Mouse (Mus musculus) CH12.LX (cell line): ENCODE results near the gene Pgf. TPM values are rescaled to one million over a fixed set of nuclear protein-coding genes. Genes with fewer than 3 reads are reported as not detected.
A peak's percentile ranks its signal among the peaks of the same experiment; 100 is the strongest.

Experiments
- DNase-seq: peaks from one replicate; pipeline ENCODE4 v3.0.0-alpha.2; 2013; ENCODE audit errors: extremely low read depth
- H3K27ac ChIP-seq: 2 replicates; pipeline ENCODE4 v1.5.1; 2012; ENCODE audit warnings: low read depth, mild to moderate bottlenecking, control low read depth, moderate library complexity; ENCODE audit not compliant: insufficient read depth
- H3K27me3 ChIP-seq: replicated peaks from 2 replicates; pipeline ENCODE3; 2012; ENCODE audit warnings: inconsistent platforms
- H3K36me3 ChIP-seq, 2 experiments: replicated peaks in 1 of 2; 2 replicates each; pipeline versions ENCODE3 to v1.6.1; 2012; ENCODE audit warnings: inconsistent platforms in 1 of 2, low read length in 1 of 2, mild to moderate bottlenecking in 1 of 2, mixed read lengths in 1 of 2, moderate library complexity in 1 of 2; ENCODE audit not compliant: control insufficient read depth in 1 of 2, insufficient read depth in 1 of 2
- H3K4me1 ChIP-seq, 2 experiments: 2 replicates each; pipeline ENCODE4 v1.6.1; 2012; ENCODE audit warnings: inconsistent platforms in 1 of 2, moderate library complexity in 1 of 2; ENCODE audit not compliant: insufficient read depth in 2 of 2, control insufficient read depth in 1 of 2
- H3K4me2 ChIP-seq: 2 replicates; pipeline ENCODE4 v1.6.1; 2012; ENCODE audit warnings: low read depth, mild to moderate bottlenecking, control low read depth; ENCODE audit not compliant: poor library complexity, insufficient read depth, severe bottlenecking
- H3K4me3 ChIP-seq, 3 experiments: fragments of 150-350 bp in 1 of 3; sonication (generic) in 1 of 3; replicated peaks in 1 of 3; 2 replicates each; pipeline versions ENCODE3 to v1.5.1; 2011 to 2012; ENCODE audit warnings: low read depth in 2 of 3, low read length in 2 of 3, mild to moderate bottlenecking in 2 of 3, moderate library complexity in 2 of 3, control low read depth in 1 of 3, improper control_type of control experiment in 1 of 3, inconsistent platforms in 1 of 3, mixed read lengths in 1 of 3; ENCODE audit not compliant: poor library complexity in 1 of 3
- H3K79me2 ChIP-seq: replicated peaks from 2 replicates; pipeline ENCODE4 v1.6.1; 2012; ENCODE audit warnings: mild to moderate bottlenecking, moderate library complexity; ENCODE audit not compliant: control insufficient read depth, poor library complexity, insufficient read depth, severe bottlenecking; ENCODE audit errors: extremely low read depth
- H3K9ac ChIP-seq: 2 replicates; pipeline ENCODE4 v1.6.1; 2012; ENCODE audit warnings: low read depth, mild to moderate bottlenecking, control low read depth, moderate library complexity; ENCODE audit not compliant: insufficient read depth
- H3K9me3 ChIP-seq: replicated peaks from 2 replicates; pipeline ENCODE3; 2012; ENCODE audit warnings: low read length, inconsistent platforms, mixed read lengths
- BHLHE40 ChIP-seq: IDR thresholded peaks from 2 replicates; pipeline ENCODE4 v1.6.1; 2011; ENCODE audit warnings: mild to moderate bottlenecking, low read depth, low read length, improper control_type of control experiment
- CHD1 ChIP-seq: IDR thresholded peaks from 2 replicates; pipeline ENCODE4 v1.6.1; 2012; ENCODE audit warnings: low read depth, low read length, improper control_type of control experiment, inconsistent platforms
- CHD2 ChIP-seq: IDR thresholded peaks from 2 replicates; pipeline ENCODE4 v1.6.1; 2011; ENCODE audit warnings: low read length, improper control_type of control experiment
- CTCF ChIP-seq, 2 experiments: IDR thresholded peaks in 1 of 2; conservative IDR thresholded peaks in 1 of 2; 2 replicates each; pipeline ENCODE4 v1.5.1; 2011 to 2012; ENCODE audit warnings: low read depth in 2 of 2, low read length in 2 of 2, improper control_type of control experiment in 1 of 2, inconsistent platforms in 1 of 2, mild to moderate bottlenecking in 1 of 2, moderate library complexity in 1 of 2
- E2F4 ChIP-seq: IDR thresholded peaks from 2 replicates; pipeline ENCODE4 v1.6.1; 2011; ENCODE audit warnings: low read depth, low read length, improper control_type of control experiment; ENCODE audit not compliant: insufficient replicate concordance
- ELF1 ChIP-seq: IDR thresholded peaks from 2 replicates; pipeline ENCODE4 v1.6.1; 2014; ENCODE audit warnings: low read depth, mild to moderate bottlenecking, inconsistent platforms, low read length, improper control_type of control experiment
- EP300 ChIP-seq: IDR thresholded peaks from 2 replicates; pipeline ENCODE4 v1.6.1; 2011; ENCODE audit warnings: low read length, improper control_type of control experiment
- ETS1 ChIP-seq: conservative IDR thresholded peaks from 2 replicates; pipeline ENCODE4 v1.6.1; 2012; ENCODE audit warnings: low read depth, mild to moderate bottlenecking, inconsistent platforms, low read length, improper control_type of control experiment, moderate library complexity
- GABPA ChIP-seq: IDR thresholded peaks from 2 replicates; pipeline ENCODE4 v1.6.1; 2012; ENCODE audit warnings: low read depth, low read length, improper control_type of control experiment, inconsistent platforms; ENCODE audit not compliant: insufficient replicate concordance
- HCFC1 ChIP-seq: IDR thresholded peaks from 2 replicates; pipeline ENCODE4 v1.6.1; 2012; ENCODE audit warnings: low read depth, mild to moderate bottlenecking, inconsistent platforms, low read length, improper control_type of control experiment
- IRF4 ChIP-seq: IDR thresholded peaks from 2 replicates; pipeline ENCODE4 v1.6.1; 2014; ENCODE audit warnings: low read depth, mild to moderate bottlenecking, inconsistent platforms, low read length, improper control_type of control experiment
- JUN ChIP-seq: IDR thresholded peaks from 2 replicates; pipeline ENCODE4 v1.6.1; 2011; ENCODE audit warnings: low read depth, mild to moderate bottlenecking, low read length, improper control_type of control experiment, moderate library complexity; ENCODE audit not compliant: insufficient read depth
- JUND ChIP-seq: conservative IDR thresholded peaks from 2 replicates; pipeline ENCODE4 v1.6.1; 2011; ENCODE audit warnings: low read depth, low read length, improper control_type of control experiment
- MAFK ChIP-seq: IDR thresholded peaks from 2 replicates; pipeline ENCODE4 v1.6.1; 2011; ENCODE audit warnings: low read length, improper control_type of control experiment; ENCODE audit not compliant: insufficient replicate concordance
- MAX ChIP-seq: IDR thresholded peaks from 2 replicates; pipeline ENCODE4 v1.6.1; 2011; ENCODE audit warnings: low read length, improper control_type of control experiment
- MAZ ChIP-seq: IDR thresholded peaks from 2 replicates; pipeline ENCODE4 v1.6.1; 2012; ENCODE audit warnings: low read depth, mild to moderate bottlenecking, inconsistent platforms, low read length, improper control_type of control experiment, moderate library complexity
- MEF2A ChIP-seq: IDR thresholded peaks from 2 replicates; pipeline ENCODE4 v1.6.1; 2014; ENCODE audit warnings: low read depth, mild to moderate bottlenecking, inconsistent platforms, low read length, improper control_type of control experiment, borderline replicate concordance
- MYC ChIP-seq: IDR thresholded peaks from 2 replicates; pipeline ENCODE4 v1.6.1; 2011; ENCODE audit warnings: low read depth, mild to moderate bottlenecking, improper control_type of control experiment, low read length
- NELFE ChIP-seq: IDR thresholded peaks from 2 replicates; pipeline ENCODE4 v1.6.1; 2011; ENCODE audit warnings: low read depth, low read length, improper control_type of control experiment
- NRF1 ChIP-seq: IDR thresholded peaks from 2 replicates; pipeline ENCODE4 v1.6.1; 2014; ENCODE audit warnings: low read depth, mild to moderate bottlenecking, inconsistent platforms, low read length, improper control_type of control experiment, moderate library complexity
- PAX5 ChIP-seq: IDR thresholded peaks from 2 replicates; pipeline ENCODE4 v1.6.1; 2012; ENCODE audit warnings: low read length, inconsistent platforms, mixed read lengths
- POLR2A ChIP-seq: IDR thresholded peaks from 2 replicates; pipeline ENCODE4 v1.6.1; 2011; ENCODE audit warnings: low read depth, mild to moderate bottlenecking, improper control_type of control experiment, low read length
- POLR2AphosphoS2 ChIP-seq: IDR thresholded peaks from 2 replicates; pipeline ENCODE4 v1.6.1; 2011; ENCODE audit warnings: low read depth, low read length, improper control_type of control experiment
- RCOR1 ChIP-seq: conservative IDR thresholded peaks from 2 replicates; pipeline ENCODE4 v1.6.1; 2012; ENCODE audit warnings: low read depth, mild to moderate bottlenecking, inconsistent platforms, low read length, improper control_type of control experiment
- SIN3A ChIP-seq: IDR thresholded peaks from 2 replicates; pipeline ENCODE4 v1.6.1; 2012; ENCODE audit warnings: low read length, improper control_type of control experiment, inconsistent platforms
- TBP ChIP-seq: conservative IDR thresholded peaks from 2 replicates; pipeline ENCODE4 v1.6.1; 2011; ENCODE audit warnings: low read depth, low read length, improper control_type of control experiment
- TCF12 ChIP-seq: IDR thresholded peaks from 2 replicates; pipeline ENCODE4 v1.6.1; 2014; ENCODE audit warnings: low read depth, mild to moderate bottlenecking, inconsistent platforms, low read length, improper control_type of control experiment
- UBTF ChIP-seq: IDR thresholded peaks from 2 replicates; pipeline ENCODE4 v1.6.1; 2012; ENCODE audit warnings: low read depth, mild to moderate bottlenecking, inconsistent platforms, low read length, improper control_type of control experiment, moderate library complexity
- USF1 ChIP-seq: IDR thresholded peaks from 2 replicates; pipeline ENCODE4 v1.6.1; 2014; ENCODE audit warnings: low read depth, mild to moderate bottlenecking, inconsistent platforms, low read length, improper control_type of control experiment
- USF2 ChIP-seq: conservative IDR thresholded peaks from 2 replicates; pipeline ENCODE4 v1.6.1; 2011; ENCODE audit warnings: low read depth, low read length, improper control_type of control experiment
- ZKSCAN1 ChIP-seq: IDR thresholded peaks from 2 replicates; pipeline ENCODE4 v1.6.1; 2012; ENCODE audit warnings: low read depth, inconsistent platforms, low read length, improper control_type of control experiment, borderline replicate concordance
- ZNF384 ChIP-seq: IDR thresholded peaks from 2 replicates; pipeline ENCODE4 v1.6.1; 2012; ENCODE audit warnings: low read depth, low read length, improper control_type of control experiment, inconsistent platforms
- dilution Hi-C: fragments of 300-500 bp; cut with MboI; formaldehyde crosslinking; loops from 2 replicates; pipeline ENCODE4 v1.14.3; 2020; ENCODE audit warnings: low sequenced_read_pairs; ENCODE audit not compliant: extremely low pct_unique_long_range_greater_than_20kb, extremely low pct_ligation_motif_present
- in situ Hi-C: fragments of 300-500 bp; cut with MboI; formaldehyde crosslinking; loops from 3 replicates; pipeline ENCODE4 v1.14.3; 2019; ENCODE audit warnings: low sequenced_read_pairs, low pct_ligation_motif_present, low pct_unique_long_range_greater_than_20kb, mixed read lengths
- polyA plus RNA-seq: library from polyadenylated mRNA; unstranded; fragments of >175 nt; gene quantifications from 2 replicates; pipeline ENCODE4 v1.2.1, GENCODE M21; 2012; ENCODE audit warnings: low read depth; ENCODE audit not compliant: insufficient read length
- total RNA-seq, 2 experiments: library from RNA; depleted of rRNA; stranded (reverse); fragments of 300-350 nt in 1 of 2; fragments of >200 nt in 1 of 2; gene quantifications; 2 replicates each; pipeline ENCODE4 v1.2.3; 2012 to 2014

Pgf gene
- total and polyA plus RNA-seq, 3 experiments: 0.34 to 0.73 (median 0.64) TPM

GRCm38 (mm10) chr12:85219905-85220290 lies 42.3 kb upstream of the Pgf start:
- Histone ChIP-seq H3K27ac (no peak overlapping the region), H3K27me3 (no peaks in the 10 kb centered on the region), H3K4me1 (peaks cover 12 to 21% of the 10 kb centered on the region in 2 experiments), H3K4me3 (peak overlapping the region; percentile 82 to 94 (median 90)), H3K9me3 (no peaks in the 10 kb centered on the region), H3K9ac (peak overlapping the region; percentile 59), H3K4me2 (peak overlapping the region; percentile 64)
- peak; percentile 51 for DNase-seq
- TF ChIP-seq UBTF (0 out of 2 replicates have a peak, but pooled peaks have one; percentile 35), IRF4 (no peak)
- TF ChIP-seq, all 38 proteins: peak for 1
- Histone ChIP-seq H3K79me2 (peaks cover 13% of the 10 kb centered on the region), H3K36me3 (peaks cover 30 to 42% of the 10 kb centered on the region in 2 experiments)
- in situ Hi-C loops (no loop called here), dilution Hi-C loops (no loop called here)

GRCm38 (mm10) chr12:85219236-85219904 lies 41.8 kb upstream of the Pgf start, which contains the start of gene Eif2b2:
Gene Eif2b2, plus strand, starts transcription at chr12:85219481.
- H3K79me2 ChIP-seq: peaks cover 13% of the 10 kb centered on the region
- in situ Hi-C loops (no loop called here), dilution Hi-C loops (no loop called here)
- H3K9ac ChIP-seq: peak within 1 kb of the TSS; percentile 59
- peaks cover 12 to 21% of the 10 kb centered on the region in 2 experiments for H3K4me1 ChIP-seq
- no peaks in the 10 kb centered on the region for H3K9me3 ChIP-seq
- peak within 1 kb of the TSS; percentile 82 to 94 (median 90) for H3K4me3 ChIP-seq
- peak; percentile 97 for DNase-seq
- no peak within 1 kb of the TSS for H3K27ac ChIP-seq
- H3K36me3 ChIP-seq: peaks cover 25 to 36% of the 10 kb centered on the region in 2 experiments
- H3K4me2 ChIP-seq: peak within 1 kb of the TSS; percentile 82
- no peaks in the 10 kb centered on the region for H3K27me3 ChIP-seq
- TF ChIP-seq IRF4 (peak; percentile 65; the same call in 1 of the 2 replicates), CHD1 (no peak), USF1 (no peak), ZNF384 (no peak), RCOR1 (no peak), NRF1 (peak; percentile 83), POLR2AphosphoS2 (peak; percentile 77; the same call in 1 of the 2 replicates), EP300 (no peak), MAZ (no peak), GABPA (no peak), UBTF (no peak), TCF12 (no peak; the same call in 1 of the 2 replicates), PAX5 (no peak), MEF2A (no peak; the same call in 1 of the 2 replicates), MAX (no peak), NELFE (peak; percentile 75), E2F4 (no peak), TBP (peak; percentile 64; the same call in 1 of the 2 replicates), POLR2A (peak; percentile 83), MAFK (no peak), JUND (no peak), BHLHE40 (no peak), ZKSCAN1 (no peak), SIN3A (peak; percentile 90), HCFC1 (peak; percentile 92), USF2 (no peak), CTCF (conservative IDR thresholded peaks at IDR 0.05 in 1 of 2, IDR thresholded peaks at IDR 0.05 in 1 of 2; ENCODE audit: low read depth in 2 of 2, low read length in 2 of 2) (no peak), ELF1 (peak; percentile 85), MYC (no peak), ETS1 (no peak), JUN (no peak), CHD2 (peak; percentile 79)
